Mouse (Mus musculus) kidney, adult 2 months (tissue): ENCODE measurements at regions not wholly inside any gene's neighbourhood (a gene's known extent, or its start where the extent isn't known, plus 50 kb on each side); places are given as distances from the start of the nearest gene placed in this dataset.

Experiments
- DNase-seq: peaks from one replicate; pipeline ENCODE4 v3.0.0; 2021
- H3K27ac ChIP-seq: fragments of 200-500 bp; 2 replicates; pipeline ENCODE4 v1.5.1; 2012; ENCODE audit warnings: low read depth, low read length, control low read depth, inconsistent platforms; ENCODE audit not compliant: insufficient read depth
- H3K27me3 ChIP-seq: fragments of 200-500 bp; replicated peaks from 2 replicates; pipeline ENCODE4 v1.6.1; 2012; ENCODE audit warnings: mild to moderate bottlenecking, moderate library complexity, low read length, inconsistent platforms; ENCODE audit not compliant: control insufficient read depth, insufficient read depth
- H3K36me3 ChIP-seq: fragments of 200-500 bp; 2 replicates; pipeline ENCODE4 v1.6.1; 2012; ENCODE audit warnings: mild to moderate bottlenecking, moderate library complexity, low read length, inconsistent platforms; ENCODE audit not compliant: control insufficient read depth, insufficient read depth
- H3K4me1 ChIP-seq: fragments of 200-500 bp; 2 replicates; pipeline ENCODE4 v1.6.1; 2011; ENCODE audit warnings: low read length; ENCODE audit not compliant: control insufficient read depth, insufficient read depth
- H3K4me3 ChIP-seq: fragments of 200-500 bp; 2 replicates; pipeline ENCODE4 v1.5.1; 2011; ENCODE audit warnings: mild to moderate bottlenecking, low read depth, low read length, control low read depth; ENCODE audit not compliant: insufficient read depth
- CTCF ChIP-seq: fragments of 200-500 bp; conservative IDR thresholded peaks from 2 replicates; pipeline ENCODE4 v1.5.1; 2011; ENCODE audit warnings: low read depth, mild to moderate bottlenecking, control low read depth, low read length, moderate library complexity, mixed read lengths; ENCODE audit not compliant: insufficient read depth, insufficient read length
- POLR2A ChIP-seq: fragments of 200-500 bp; IDR thresholded peaks from one replicate; pipeline ENCODE4 v1.6.1; 2011; ENCODE audit warnings: low read depth, low read length, control low read depth
- WGBS: fragments of 180-500 bp; shearing (Covaris S2); methylation state at CpG from one replicate; pipeline ENCODE4 v1.1.7; 2018; 5-methylcytosine and 5-hydroxymethylcytosine counted together

- H3K27ac ChIP-seq, result no peak overlapping the region
- H3K36me3 ChIP-seq, result no peaks in the 10 kb centered on the region
- no peak overlapping the region for H3K4me3 ChIP-seq
- WGBS, result 65% methylated on average over 8 of the region's 8 CpGs
- H3K27me3 ChIP-seq, result no peaks in the 10 kb centered on the region
- no peaks in the 10 kb centered on the region for H3K4me1 ChIP-seq
- TF ChIP-seq POLR2A, result no peak
- TF ChIP-seq CTCF, result no peak
- no peak for DNase-seq
Measured at GRCm38 (mm10) chr5:119530009-119530408, 140.5 kb upstream of the Tbx3 start.

DNA sequence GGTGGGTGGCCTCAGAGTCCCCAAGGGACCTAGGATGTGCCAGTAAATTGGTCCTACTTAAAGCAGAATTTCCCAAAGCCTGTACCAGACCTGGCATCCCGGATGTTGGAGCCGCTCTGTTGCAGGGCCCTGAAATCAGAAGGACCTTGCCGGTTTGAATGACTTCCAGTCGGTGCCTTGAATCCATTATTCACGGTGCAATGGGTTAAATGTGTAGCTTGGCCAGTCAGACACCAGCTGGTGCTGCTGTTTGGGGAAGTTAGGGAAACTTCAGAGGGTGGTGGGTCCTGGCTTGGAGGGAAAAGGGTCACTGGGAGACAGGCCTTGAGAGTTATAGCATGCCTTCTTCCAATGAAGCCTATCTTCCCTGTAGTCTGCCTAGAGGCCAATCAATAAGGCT is 135.5 kb upstream of the Tbx3 start:
- DNase-seq, result no peak
- 73% methylated on average over 5 of the region's 5 CpGs for WGBS
- Histone ChIP-seq H3K27ac (no peak overlapping the region), H3K4me1 (no peaks in the 10 kb centered on the region), H3K27me3 (no peaks in the 10 kb centered on the region), H3K36me3 (no peaks in the 10 kb centered on the region), H3K4me3 (no peak overlapping the region)
- TF ChIP-seq POLR2A (no peak), CTCF (no peak)

GRCm38 (mm10) chr5:119542836-119543235 is 127.6 kb upstream of the Tbx3 start:
- TF ChIP-seq CTCF (no peak), POLR2A (no peak)
- H3K27me3 ChIP-seq, result no peaks in the 10 kb centered on the region
- no peak overlapping the region for H3K27ac ChIP-seq
- H3K4me3 ChIP-seq, result no peak overlapping the region
- WGBS, result 90% methylated on average over 11 of the region's 11 CpGs
- H3K36me3 ChIP-seq, result no peaks in the 10 kb centered on the region
- no peak for DNase-seq
- no peaks in the 10 kb centered on the region for H3K4me1 ChIP-seq

DNA sequence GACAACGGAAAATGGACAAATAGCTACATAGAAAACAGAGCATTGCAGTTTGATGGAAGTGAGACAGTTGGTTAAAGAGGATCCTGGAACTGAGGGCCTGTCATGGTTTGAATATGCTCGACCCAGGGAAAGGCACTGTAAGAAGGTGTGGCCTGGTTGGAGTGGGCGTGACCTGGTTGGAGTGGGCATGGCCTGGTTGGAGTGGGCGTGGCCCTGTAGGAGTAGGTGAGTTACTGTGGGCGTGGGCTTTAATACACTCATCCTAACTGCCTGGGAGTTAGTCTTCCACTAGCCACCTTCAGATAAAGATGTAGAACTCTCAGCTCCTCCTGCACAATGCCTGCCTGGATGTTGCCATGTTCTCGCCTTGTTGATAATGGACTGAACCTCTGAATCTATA is 126.8 kb upstream of the Tbx3 start:
- no peak overlapping the region for H3K4me3 ChIP-seq
- H3K36me3 ChIP-seq, result no peaks in the 10 kb centered on the region
- H3K27me3 ChIP-seq, result no peaks in the 10 kb centered on the region
- TF ChIP-seq POLR2A (no peak), CTCF (no peak)
- H3K4me1 ChIP-seq, result no peaks in the 10 kb centered on the region
- no peak for DNase-seq
- H3K27ac ChIP-seq, result no peak overlapping the region
- WGBS, result 93% methylated on average over 6 of the region's 6 CpGs

- Histone ChIP-seq H3K27ac (no peak overlapping the region), H3K4me1 (no peaks in the 10 kb centered on the region), H3K27me3 (no peaks in the 10 kb centered on the region), H3K4me3 (no peak overlapping the region), H3K36me3 (no peaks in the 10 kb centered on the region)
- 66% methylated on average over 11 of the region's 11 CpGs for WGBS
- DNase-seq, result no peak
- TF ChIP-seq CTCF (no peak), POLR2A (no peak)
Measured at GRCm38 (mm10) chr5:119544681-119545080, 125.8 kb upstream of the Tbx3 start.

- Histone ChIP-seq H3K27me3 (no peaks in the 10 kb centered on the region), H3K27ac (no peak overlapping the region), H3K36me3 (no peaks in the 10 kb centered on the region), H3K4me3 (no peak overlapping the region), H3K4me1 (no peaks in the 10 kb centered on the region)
- 82% methylated on average over 19 of the region's 19 CpGs for WGBS
- no peak for DNase-seq
- no peak for TF ChIP-seq POLR2A
- TF ChIP-seq CTCF, result no peak
Measured at GRCm38 (mm10) chr5:119547070-119547469, 123.4 kb upstream of the Tbx3 start.

GRCm38 (mm10) chr5:119550916-119551315 is 119.6 kb upstream of the Tbx3 start:
- Histone ChIP-seq H3K27me3 (no peaks in the 10 kb centered on the region), H3K4me1 (no peaks in the 10 kb centered on the region), H3K27ac (no peak overlapping the region), H3K36me3 (no peaks in the 10 kb centered on the region), H3K4me3 (no peak overlapping the region)
- TF ChIP-seq POLR2A, result no peak
- no peak for TF ChIP-seq CTCF
- no peak for DNase-seq
- WGBS, result 44% methylated on average over 6 of the region's 6 CpGs

DNA sequence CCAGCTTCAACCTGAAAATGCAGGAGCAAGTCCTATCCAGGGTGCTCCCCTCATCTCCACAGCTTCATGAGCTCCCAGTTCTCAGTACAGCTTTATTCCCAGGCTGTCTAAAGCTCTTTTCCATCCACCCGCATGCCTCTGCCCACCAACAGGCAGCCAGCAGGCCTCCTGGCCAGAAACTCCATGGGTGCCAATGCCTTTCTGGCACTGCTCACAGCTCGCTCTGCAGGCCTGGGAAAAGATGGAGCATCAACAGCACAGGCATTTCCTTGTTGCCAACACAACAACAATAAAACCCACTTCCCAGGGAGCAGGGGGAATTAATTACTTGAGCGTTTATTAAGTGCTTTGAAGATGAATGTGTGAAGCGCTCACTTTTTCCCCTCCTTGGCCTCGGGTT is 117.0 kb upstream of the Tbx3 start:
- H3K36me3 ChIP-seq, result no peaks in the 10 kb centered on the region
- no peak overlapping the region for H3K4me3 ChIP-seq
- no peaks in the 10 kb centered on the region for H3K4me1 ChIP-seq
- 44% methylated on average over 5 of the region's 5 CpGs for WGBS
- no peak for TF ChIP-seq CTCF
- TF ChIP-seq POLR2A, result no peak
- no peak for DNase-seq
- H3K27ac ChIP-seq, result no peak overlapping the region
- H3K27me3 ChIP-seq, result no peaks in the 10 kb centered on the region
